Mouse (Mus musculus) megakaryocyte-erythroid progenitor cell, adult 5-6 weeks (primary cell): Measurements from ENCODE around the gene Nfia. TPM values are rescaled to one million over a fixed set of nuclear protein-coding genes. Genes with fewer than 3 reads are reported as not detected.

ENCODE experiments used
- ATAC-seq: replicated peaks from 2 replicates; pipeline ENCODE4 v1.8.0; 2016; ENCODE audit warnings: mild to moderate bottlenecking, inconsistent platforms; ENCODE audit not compliant: severe bottlenecking, poor library complexity, low FRiP score, low TSS enrichment
- total RNA-seq, 2 experiments: library from RNA; stranded (forward) in 1 of 2; stranded (reverse) in 1 of 2; fragments of 200-1000, 215-1000 nt in 1 of 2; fragments of >200 nt in 1 of 2; fragmentation: Nextera tagmentation in 1 of 2; gene quantifications; 2 replicates each; pipeline ENCODE4 v1.2.3; 2014 to 2017

Nfia gene
- total RNA-seq, 2 experiments from 2014 or later: 33.0 to 212 TPM

DNA sequence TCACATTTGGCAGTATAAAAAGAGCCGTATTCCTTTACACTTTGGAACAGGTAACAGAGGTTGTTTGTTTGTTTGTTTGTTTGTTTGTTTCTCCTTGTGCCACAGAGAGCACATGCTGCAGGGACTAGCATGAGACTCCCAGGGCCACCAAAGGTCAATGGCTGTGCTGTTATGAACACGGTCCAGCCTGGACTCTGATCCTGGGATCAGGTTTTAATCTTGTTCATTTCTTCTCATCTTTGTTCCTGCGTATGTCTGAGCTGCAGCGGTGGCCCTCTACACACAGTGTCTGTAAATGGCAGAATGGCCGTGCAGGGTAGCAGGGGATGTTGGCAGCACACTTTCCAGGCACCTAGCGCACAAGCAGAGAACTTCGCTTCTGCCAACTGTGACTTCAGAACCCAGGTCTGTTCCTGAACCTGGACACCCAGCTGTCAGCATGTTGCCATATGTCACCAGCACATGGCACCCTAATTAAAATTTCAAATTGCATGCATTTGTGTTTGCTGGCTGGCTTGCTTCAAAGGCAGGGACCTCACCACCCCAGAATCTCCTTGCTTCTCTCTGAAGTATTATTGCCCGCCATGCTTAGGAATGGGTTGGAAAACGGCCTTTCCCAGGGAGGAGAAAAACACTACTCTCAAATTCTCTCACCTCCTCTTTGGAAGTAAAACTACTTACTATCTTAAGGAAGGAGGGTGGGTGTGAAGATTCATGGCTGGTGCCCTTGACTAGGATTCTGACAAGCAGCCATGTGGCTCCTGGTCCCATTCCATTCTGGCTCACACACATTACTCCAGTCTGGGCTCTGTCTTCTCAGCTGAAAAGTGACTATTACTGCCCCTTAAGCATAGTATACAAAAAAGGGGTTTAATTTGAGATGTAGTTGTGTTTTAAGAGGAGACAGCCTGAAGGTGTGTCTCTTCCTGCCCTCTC, 107.9 kb downstream of the Nfia start:
- ATAC-seq: no peak

DNA sequence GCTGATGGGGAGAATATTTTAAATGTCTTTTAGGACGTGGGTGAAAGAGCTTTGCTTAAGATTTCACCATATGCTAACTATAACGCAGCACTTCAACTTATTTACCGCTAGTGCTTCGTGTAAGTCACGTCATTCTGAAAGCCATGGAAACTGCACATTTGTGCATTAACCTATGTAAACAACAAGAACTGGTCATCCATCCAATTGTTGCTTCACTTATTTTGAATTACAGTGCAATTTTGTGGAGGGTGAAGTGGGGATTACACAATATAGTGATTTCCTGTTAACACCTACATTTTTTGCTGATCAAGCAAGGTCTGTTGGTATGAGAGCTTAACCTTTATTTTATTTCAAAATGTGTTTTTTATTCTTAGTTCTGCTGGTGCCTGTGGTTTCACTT, 113.0 kb downstream of the Nfia start:
- no peak for ATAC-seq

DNA sequence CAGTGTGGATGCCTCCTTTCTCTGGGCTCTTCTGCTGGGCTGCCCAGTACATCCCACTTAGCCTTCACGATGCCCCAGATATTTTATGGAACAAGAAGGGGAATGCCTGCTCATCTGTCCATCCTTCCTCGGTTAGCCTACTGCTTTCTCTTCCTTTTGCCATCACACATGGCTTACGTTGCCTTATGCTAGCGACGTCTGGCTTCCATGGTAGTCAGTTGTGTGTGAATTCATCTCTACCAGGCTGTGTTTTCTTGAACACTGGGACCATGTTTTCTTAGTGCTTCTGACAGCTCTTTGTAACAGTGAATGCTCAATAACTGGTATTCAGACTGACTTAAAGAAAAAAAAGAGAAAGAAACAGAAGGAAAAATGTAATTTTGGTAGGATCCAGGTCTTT, 113.7 kb downstream of the Nfia start:
- no peak for ATAC-seq

DNA sequence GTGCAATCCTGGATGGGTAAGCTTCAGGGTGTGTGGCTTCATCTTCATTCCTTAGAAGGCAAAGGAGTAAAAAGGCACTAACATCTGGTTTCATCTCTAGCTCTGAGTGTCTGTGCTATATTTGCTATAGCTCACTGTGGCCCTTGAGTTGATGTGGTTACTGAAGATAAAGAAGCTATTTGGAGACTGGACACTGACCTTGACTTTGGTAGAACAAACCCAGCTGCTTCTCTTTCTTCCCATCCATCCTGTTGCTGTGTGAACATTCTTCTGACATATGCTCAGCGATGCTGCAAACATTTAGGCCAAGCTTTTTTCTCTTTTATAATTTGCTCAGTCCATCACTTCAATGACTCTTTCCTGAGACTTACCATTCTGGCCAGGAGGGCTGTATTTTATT, 114.7 kb downstream of the Nfia start:
- ATAC-seq: no peak

DNA sequence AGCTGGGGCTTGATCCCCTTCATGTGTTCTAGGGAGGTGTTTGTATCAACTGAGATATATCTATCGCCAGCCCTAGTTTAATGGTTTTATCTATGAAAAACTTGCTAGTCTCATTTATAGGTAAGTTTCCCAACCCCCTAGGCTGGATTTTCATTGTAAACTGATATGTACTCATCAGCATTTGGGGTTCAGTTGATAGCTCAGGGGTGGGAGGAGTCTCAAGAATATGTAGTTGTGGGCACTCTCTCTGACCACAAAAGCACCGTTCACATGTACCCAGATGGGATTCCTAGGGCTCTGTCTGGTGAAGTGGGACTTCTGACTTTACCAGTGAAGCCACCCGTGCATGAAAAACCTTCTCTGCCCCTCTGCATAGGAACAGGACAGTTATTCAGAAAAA, 118.5 kb downstream of the Nfia start:
- ATAC-seq: peak; percentile 68

DNA sequence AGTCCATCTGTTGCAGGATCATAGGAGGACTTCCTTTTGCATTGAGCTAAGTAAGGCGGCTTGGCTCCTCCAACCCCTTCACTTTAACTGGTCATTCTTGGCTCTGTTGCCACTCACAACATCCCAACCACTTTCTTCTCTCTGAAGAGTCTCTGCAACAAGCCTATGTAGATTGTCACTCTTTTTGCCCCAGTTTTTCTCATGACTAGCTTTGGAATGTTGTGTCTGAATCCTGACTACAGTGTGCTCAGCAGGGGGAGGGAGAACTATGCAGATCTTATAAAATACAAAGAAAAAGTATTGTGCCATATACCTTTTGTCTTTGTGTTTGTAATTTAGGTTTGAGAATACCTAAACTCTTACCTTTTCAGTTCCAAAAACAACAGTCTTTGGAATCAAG, 119.1 kb downstream of the Nfia start:
- ATAC-seq: no peak

DNA sequence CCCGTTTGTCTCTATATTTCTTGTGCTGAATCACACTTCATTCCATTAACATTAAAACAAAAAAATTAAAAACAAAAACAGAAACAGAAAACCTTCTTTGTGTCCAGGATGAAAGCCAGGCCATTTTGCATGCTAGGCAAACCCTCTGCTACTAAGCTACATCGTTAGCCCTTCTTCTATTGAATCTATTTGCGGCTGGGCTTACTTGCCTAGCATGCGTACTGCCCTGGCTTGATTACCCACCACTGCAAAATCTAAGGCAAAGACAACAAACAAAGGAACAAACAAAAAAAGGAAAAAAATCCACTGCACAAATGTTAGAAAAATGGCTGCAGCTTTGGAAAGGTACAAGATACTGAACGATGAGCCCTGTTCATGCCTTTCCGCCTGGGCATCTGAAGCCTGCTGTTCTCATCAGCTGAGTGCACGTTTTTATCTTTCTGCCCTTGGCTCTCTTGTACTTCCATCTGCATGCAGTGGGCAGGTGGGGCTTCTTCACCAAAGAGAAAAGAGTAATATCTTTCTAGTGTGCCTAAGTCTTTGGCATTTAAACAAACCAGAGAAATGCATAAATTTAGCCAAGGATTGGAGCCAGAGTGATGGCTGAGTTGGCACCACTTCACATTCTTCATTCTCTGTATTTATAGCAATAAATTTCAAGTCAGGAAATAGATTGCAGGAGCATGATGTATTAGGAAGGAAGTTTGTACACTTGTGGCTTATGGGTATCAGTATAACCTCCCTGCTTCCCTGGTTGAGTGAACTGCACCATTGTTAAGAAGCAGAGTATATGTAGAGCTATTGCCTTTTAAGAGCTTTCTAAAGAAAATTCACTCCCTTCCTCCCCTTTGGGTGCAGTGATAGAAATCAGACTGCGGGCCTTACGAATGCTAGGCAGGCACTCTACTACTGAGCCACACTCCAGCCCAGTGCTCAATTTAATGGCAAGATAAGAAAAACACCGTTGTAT, 121.7 kb downstream of the Nfia start:
- peak; percentile 74 for ATAC-seq

DNA sequence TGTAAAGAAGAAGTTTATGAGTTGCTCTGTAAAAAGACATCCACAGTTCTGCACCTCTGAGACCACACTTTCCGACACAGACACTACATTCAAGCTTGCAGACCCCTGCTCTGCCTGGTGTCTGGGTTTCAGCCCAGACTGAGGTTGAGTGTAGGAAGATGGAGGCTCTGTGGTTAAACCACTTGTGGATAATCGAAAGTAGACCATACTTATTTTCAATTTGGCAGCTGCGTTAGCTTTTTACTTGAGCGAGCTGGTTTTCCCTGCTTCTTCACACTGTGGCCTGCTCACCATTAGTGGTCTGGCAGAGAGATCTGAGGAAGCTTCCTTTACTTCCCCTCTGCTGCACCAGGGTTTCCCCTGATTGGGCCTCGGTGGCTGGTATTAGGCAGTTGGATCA, 123.4 kb downstream of the Nfia start:
- no peak for ATAC-seq

DNA sequence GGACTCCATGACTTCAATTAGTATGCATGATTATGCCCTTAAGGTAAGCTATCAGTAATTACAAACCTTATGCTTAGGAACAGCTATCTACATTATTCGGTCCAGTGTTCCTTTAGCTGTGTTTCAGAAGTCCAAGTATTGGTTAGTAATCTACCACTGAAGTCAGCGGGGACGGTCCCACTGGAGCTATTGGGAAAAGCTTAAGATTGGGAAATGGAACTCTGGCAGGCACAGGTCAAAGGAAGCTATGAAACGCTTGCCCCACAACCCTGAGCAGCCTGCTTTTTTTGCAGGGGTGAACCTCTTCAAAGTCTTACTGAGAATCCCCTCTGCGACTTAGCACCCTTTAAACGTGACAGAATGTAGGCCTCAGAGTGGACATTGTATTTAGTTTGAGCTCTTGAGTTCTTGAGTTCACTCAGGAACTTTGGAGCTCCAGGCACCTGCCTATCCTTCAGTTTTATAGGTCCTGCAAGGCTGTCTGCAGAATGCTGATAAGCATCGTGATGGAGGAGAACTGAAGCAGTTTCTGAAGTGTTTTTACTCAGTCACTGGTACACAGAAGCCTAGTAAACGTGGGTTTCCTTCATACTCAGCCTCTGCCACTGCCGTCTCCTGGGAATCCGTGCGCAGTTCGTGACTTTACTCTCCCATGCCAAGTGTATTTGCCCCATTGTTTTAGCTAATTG, 127.9 kb downstream of the Nfia start:
- ATAC-seq: peak; percentile 51

DNA sequence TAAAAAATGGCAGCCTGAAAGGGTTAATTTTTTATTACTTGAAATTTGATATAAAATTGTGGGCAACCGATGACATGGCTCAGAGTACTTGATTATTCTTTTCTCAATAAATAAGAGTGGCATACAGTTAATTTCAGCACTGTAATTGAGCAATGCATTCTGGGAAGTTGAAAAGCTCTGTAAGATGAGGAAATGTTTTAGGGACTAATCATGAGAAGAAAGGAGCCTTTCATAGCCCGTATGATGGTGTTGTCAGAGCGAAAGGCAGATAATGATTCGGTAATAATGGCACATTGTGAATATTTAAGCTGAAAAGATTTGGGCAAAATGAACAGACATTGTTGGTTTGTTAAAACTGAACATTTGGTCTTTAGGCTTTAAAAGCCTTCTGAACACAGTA, 133.3 kb downstream of the Nfia start:
- ATAC-seq: no peak

DNA sequence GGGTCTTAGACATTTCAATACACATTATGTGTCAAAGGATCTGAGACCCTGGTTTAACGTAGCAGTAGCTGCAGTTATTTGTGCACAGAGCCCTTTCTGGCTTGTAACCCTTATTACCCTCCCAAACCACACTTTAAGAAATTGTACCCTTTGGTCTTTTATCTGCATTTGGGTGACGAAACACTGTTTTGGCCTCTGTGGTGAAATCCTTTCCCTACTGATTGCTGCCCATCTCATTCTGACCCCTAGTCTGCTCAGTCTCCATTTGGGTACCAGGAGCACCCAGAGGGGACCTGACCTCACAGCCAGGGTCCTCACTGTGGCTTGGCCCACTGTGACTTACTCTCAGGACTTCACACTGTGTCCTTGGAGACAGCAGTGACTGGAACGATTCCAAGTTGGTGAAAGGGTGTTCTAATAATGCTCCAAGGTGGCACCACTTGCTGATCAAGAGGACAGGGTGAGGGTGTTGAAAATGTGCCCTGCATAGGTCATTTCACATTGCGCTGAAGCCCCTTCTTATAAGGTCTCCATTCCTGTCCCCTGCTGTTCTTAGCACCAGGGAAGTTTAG, 136.1 kb downstream of the Nfia start:
- ATAC-seq: no peak

DNA sequence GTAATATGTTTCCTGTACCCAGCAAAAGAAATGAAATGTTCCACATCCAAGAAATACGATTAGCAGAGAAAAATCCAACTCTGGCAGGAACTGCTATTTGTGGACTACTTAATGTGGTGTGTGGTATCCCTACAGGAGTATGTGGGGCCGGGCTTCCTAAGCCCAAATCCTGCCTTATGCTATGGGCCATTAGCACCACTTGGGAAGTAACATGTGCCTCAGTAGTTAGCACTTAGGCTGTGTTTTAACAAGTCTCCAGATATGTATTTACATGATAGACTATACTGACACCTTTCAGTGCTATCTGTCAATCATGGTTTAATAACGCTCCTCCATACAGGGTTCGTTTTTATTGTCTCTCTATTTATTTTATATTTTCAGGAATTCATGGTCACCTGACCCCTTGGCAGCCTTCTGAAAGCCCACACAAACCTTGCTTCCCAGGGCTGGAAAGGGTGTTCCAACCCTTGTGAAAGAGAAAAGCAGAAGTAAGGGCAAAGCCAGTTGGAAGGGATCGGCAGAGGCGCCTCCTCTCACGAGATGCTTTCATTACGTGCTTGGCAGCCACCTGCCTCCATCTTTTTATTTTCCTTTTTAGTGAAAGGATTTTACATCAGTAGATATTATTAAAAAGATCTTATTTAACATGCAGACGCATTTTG, 137.7 kb downstream of the Nfia start:
- ATAC-seq: no peak

DNA sequence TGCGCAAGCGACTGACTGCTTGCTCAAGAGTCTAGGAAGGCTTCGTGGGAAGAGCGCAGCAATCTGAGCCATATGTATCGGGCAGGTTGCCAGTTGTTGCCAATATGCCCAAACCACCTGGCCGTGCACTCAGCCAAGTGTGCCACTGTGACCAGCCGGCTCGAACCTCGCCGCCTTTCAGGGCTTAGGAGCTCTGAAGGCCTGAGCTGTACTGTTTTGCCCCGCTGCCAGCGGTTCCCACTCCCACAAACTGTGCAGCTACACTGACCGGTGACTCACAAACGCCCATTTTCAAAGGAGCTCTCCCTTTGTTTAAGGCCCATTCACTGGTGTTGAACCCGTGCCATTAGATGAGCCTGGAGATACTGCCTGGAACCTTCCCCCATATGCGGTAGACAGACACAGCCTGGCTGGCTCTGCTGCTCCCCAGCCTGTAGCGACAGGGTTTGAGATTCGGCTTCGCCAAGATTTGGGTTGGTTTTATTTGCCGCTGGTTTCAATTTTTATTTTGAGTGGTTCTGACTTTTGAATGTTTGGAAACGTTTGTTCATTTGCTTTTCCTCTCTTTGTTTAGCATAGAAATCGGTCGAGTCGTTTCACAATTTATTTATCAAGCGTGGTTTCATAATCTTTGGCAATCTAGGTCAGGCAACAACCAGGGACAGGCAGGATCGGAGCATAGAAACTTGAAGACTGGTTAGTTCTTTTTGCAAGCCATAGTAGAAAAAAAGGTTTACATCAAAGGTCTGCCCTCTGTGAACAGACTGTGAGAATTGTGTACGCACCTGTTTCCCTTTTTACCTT, 138.4 kb downstream of the Nfia start:
- 0 out of 2 replicates have a peak, but pooled peaks have one; percentile 33 for ATAC-seq

DNA sequence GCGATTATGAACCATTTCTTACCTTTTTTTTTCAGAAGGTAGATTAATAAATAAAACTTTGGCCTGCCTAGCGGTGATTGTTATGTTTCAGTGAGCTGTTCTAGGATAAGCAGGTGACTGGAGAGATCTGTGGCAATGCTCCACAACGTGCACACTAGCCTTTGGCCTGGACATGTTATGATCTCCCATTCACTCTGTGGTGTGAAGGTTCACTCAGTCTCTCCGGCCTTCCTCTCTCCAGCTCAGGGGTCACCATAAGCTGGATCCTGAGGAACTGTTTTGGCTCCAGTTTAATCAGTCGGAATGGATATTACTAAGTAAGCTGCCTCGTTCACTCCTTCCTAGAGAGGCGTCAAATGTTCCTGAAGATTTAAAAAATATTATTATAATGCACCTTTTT, 139.2 kb downstream of the Nfia start:
- ATAC-seq: no peak

DNA sequence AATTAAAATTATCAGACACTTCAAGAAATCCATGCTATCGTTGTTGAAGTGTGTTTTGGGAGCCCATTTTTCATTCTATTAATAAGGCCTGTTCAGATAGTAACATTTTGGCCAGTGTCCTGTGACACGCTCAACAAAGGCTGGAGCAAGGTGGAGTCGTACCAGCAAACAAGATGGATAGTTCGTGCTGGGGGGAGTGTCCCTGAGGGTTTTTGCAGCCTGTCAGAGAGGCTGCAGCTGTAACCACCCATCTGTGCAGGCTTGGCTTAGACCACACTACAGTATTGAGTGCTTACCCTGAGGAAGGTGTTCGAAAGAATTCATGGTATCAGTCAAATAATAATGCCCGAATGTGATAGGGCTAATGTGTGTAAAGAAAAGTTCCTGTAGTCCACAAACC, 139.6 kb downstream of the Nfia start:
- no peak for ATAC-seq

DNA sequence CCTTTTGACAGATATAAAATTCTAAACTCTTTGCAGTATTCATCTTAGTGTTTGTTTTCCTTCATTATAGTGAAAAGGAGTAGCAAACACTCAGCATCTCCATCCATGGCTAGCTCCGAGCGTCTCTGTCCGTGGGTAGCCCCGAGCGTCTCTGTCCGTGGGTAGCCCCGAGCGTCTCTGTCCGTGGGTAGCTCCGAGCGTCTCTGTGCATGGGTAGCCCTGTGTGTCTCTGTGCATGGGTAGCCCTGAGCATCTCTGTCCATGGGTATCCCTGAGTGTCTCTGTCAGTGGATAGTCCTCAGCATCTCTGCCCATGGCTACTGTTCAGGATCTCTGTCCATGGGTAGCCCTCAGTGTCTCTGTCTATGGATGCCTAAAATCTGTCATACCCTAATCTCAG, 140.0 kb downstream of the Nfia start:
- ATAC-seq: no peak

DNA sequence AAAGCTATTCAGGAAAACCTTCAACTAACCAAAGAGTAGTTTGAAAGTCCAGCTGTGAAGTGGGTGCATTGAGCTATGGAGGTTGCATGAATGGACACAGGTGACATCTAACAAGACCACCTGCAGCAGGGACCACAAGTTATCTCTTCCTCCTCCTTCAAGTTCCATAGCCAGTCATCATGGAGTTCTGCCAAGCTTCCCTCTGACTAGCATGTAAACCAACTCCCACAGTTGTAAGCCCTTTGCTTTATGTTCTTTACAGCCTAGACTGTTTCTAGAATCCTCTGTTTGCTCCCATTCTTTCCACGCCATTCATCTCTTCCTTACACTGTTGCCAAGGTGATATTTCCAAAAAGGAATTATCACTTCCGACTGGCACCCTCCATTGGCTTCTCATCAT, 141.8 kb downstream of the Nfia start:
- no peak for ATAC-seq

DNA sequence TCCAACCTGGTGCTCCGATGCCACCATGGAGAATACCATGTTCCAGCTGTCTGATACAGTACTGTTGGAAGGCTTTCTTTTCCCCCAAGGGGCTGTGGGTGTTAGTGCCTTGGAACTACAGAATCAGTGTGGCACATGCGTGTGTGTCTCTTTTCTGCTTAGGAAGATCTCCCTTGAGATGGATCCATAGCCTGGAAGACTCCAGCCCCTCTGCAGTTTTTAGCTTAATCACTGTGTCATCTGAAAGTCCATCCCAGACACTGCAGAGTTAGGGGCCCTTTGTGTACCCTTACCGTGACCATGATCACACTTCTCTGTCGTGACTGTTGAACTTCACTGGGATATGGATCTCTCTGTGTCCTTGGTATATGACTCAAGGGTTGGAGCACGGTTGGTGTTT, 142.2 kb downstream of the Nfia start:
- ATAC-seq: no peak
